Mouse (Mus musculus) left cerebral cortex, postnatal 25 days (tissue): Measurements from ENCODE around the gene Lce1b. TPM values are rescaled to one million over a fixed set of nuclear protein-coding genes. Genes with fewer than 3 reads are reported as not detected.
"Not testable (repeated sequence)": the region's sequence is repeated elsewhere in the genome, so short reads cannot be mapped to it uniquely, and the experiment has no call there.

ENCODE experiments used
- DNase-seq, 2 experiments: peaks; one replicate each; pipeline ENCODE4 v3.0.0; 2022; ENCODE audit warnings: low spot score in 2 of 2, mixed read lengths in 1 of 2
- intact Hi-C: fragments of 180-260 bp; cut with DNase I; formaldehyde crosslinking; loops from one replicate; pipeline ENCODE4 v1.15.1; 2025
- total RNA-seq, 2 experiments: library from RNA; stranded (reverse); gene quantifications; 2 replicates each; pipeline ENCODE4 v1.2.3; 2021

Gene Lce1b
- total RNA-seq: not detected

DNA sequence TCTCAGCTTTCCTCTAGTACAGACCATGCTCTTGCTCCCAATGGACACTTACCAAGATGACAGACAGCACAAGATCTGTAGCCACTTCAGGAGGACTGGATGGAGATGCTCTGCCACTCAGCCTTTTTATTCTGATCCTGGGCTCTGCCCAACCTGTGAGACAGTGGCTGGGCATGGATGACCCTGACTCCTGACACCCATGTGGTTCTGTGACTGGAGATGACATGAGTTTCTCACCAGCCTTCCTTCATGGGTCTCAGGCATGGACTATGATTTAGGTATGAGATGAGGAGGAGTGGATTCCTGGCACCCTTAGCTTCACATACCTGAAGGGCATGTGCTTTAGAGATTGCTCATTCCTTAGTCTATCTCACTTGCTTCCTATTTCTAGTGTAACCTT lies at the start of gene Lce1b:
Gene Lce1b (minus strand): TSS at position 101 of the 400 bp plus-strand sequence.
- intact Hi-C loops: no loop called here
- DNase-seq: no peak

DNA sequence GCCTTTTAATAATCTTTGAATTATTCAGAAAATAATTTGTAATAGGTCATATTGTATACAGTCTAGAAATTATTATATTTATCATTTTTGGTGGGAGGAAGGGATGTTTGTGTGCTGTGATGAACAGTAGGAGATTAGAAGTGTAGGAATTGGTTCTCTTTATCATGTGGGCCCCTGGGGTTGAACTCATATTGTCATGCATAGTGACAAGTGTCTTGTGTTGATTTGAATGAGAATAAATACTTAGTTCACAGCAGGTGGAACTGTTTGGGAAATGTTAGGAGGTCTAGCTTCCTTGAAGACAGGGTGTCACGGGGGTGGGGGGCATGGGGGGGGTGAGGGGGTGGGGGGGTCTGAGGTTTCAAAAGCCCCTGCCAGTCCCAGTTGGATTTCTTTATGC lies 37.9 kb upstream of the Lce1b start:
- no peak for DNase-seq
- intact Hi-C loops: no loop called here

- intact Hi-C loops: no loop called here
- no peak for DNase-seq
Measured at GRCm38 (mm10) chr3:92691688-92692087, 35.0 kb upstream of the Lce1b start.

DNA sequence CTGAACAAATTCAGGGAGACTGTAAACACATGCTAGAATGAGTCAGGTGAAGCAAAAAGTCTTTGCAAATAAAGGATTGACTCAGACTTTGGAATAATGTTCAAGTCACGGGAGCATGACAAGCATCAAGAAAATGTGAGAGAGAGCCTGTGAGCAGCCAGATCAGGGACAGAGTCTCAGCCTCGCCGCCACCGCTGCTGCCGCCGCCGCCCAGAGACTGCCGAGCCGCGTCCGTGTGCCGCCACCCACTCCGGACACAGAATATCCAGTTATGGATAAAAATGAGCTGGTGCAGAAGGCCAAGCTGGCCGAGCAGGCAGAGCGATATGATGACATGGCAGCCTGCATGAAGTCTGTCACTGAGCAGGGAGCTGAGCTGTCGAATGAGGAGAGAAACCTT lies 32.4 kb upstream of the Lce1b start:
- peak in 1 of 2 experiments; percentile 2 for DNase-seq
- intact Hi-C loops: not testable (repeated sequence)

DNA sequence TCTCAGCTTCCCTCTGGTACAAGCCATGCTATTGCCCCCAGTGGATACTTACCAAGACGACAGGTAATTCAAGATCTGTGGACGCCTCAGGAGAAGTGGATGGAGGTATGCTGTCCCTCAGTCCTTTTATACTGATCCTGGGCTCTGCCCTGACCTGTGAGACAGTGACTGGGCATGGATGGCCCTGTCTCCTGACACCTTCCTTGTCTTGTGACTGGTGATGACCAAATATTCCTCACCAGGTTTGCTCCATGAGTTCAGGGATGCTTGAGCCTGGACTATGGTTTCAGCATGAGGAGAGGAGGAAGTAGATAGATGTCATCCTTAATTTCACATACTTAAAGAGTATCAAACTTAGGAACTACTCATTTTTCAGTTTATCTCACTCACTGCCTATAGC lies 30.4 kb upstream of the Lce1b start, which contains the start of gene Lce1d:
Gene Lce1d (minus strand): TSS at position 101 of the 400 bp plus-strand sequence.
- no peak for DNase-seq
- intact Hi-C loops: no loop called here

DNA sequence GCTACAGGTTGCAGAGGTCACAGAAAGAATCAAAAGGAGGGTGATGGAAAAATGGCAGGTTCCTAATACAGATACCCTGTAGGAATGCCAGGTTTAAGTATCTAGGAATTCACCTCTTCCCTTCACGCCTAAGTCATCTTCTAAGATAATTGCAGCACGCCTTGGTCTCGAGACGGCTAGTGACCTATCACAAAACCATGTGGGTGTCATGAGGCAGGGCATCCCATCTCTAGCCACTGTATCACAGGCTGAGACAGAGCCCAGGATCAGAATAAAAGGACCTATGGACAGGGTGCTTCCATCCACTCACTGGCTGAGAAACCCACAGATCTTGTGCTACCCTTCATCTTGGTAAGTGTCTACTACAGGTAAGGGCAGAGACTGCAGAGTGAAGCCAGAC lies 22.2 kb upstream of the Lce1b start, which contains the start of gene Lce1c:
Gene Lce1c (plus strand): TSS at position 301 of the 400 bp plus-strand sequence.
- intact Hi-C loops: no loop called here
- DNase-seq: no peak

DNA sequence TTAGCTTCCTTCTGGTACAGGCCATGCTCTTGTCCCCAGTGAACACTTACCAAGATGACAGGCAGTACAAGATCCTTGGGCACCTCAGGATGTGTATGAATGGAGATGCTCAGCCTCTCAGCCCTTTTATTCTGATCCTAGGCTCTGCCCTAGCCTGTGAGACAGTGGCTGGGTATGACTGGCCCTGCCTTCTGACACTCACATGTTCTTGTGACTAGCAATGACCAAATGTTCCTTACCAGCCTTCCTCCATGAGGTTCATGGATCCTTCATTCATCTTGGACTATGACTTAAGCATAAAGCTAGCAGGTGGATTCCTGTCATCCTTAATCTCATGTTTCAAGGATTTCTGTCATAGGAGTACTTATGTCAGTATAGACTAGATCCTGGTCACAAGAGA lies 13.5 kb upstream of the Lce1b start, which contains the start of gene Lce1a2:
Gene Lce1a2 (minus strand): TSS at position 101 of the 400 bp plus-strand sequence.
- intact Hi-C loops: no loop called here
- no peak for DNase-seq

DNA sequence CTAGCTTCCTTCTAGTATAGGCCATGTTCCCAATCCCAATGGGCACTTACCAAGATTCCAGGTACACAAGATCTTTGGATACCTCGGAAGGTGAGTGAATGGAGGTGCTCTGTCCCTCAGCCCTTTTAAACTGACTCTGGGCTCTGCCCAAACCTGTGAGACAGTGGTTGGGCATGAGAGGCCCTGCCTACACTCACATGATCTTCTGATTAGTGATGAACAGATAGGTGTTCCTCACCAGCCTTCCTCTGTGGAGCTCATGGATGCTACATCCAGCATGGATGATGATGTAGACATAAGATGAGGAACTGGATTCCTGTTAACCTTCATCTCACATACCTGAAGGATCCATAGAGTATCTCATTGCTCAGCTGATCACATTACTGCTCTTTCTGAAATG lies 8.5 kb downstream of the Lce1b start, which contains the start of gene Lce1a1:
Gene Lce1a1 (minus strand): TSS at position 101 of the 400 bp plus-strand sequence.
- intact Hi-C loops: no loop called here
- no peak for DNase-seq

DNA sequence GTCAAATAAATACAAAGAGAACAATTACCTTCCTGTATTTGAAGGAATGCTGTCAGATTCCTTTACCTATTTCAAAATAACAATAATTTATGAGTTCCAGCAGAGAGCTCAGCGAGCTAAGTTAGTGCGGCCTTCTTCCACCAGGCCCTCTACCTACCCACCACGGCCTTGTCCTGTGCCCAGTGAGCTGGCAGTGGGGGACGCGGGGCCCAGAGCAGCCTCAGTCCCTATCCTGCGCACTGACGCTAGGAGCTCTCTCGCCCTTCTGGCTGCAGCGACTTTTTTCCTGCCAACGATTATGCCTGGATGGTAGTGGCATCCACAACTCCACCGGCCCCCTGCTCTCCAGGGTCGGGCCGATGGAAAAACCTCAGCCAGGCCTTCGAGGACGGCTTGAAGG lies 16.9 kb downstream of the Lce1b start:
- intact Hi-C loops: no loop called here

GRCm38 (mm10) chr3:92638653-92638991 lies 18.1 kb downstream of the Lce1b start:
- intact Hi-C loops: no loop called here
- DNase-seq: no peak

More for the DNA sequence above, 16.9 kb downstream of the Lce1b start:
- no peak for DNase-seq

GRCm38 (mm10) chr3:92637745-92638652 lies 18.7 kb downstream of the Lce1b start:
- no peak for DNase-seq
- intact Hi-C loops: no loop called here

- intact Hi-C loops: no loop called here
- no peak for DNase-seq
Measured at GRCm38 (mm10) chr3:92621560-92621959, 35.2 kb downstream of the Lce1b start, which contains the start of gene Lce6a. Gene Lce6a (minus strand): TSS chr3:92621660.

GRCm38 (mm10) chr3:92609804-92610203 lies 46.9 kb downstream of the Lce1b start:
- intact Hi-C loops: loop anchor here (10.0 kb wide), 1 partner anchor 215 kb away; no protein-coding TSS in a partner anchor

DNA sequence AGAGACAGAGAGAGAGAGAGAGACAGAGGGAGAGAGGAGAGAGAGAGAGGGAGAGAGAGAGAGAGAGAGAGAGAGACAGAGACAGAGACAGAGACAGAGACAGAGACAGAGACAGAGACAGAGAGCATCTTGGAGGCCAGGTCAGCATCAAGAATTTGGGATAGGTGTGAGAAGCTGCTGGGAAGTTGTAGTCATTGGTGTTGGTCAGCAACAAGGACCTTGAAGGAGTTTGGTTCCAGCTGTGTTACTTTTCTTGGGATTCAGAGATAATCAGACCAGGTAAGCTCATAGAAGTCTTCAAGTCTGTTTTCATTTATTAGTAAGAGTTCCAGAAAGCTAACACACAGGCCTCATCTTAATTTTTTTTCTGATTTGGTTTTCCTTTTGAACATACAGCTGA lies 49.3 kb downstream of the Lce1b start, which contains the start of gene 2210017I01Rik:
Gene 2210017I01Rik (minus strand): TSS at position 101 of the 400 bp plus-strand sequence.
- no peak for DNase-seq
- intact Hi-C loops: loop anchor here (10.0 kb wide), 1 partner anchor 213 kb away; no protein-coding TSS in a partner anchor

More at GRCm38 (mm10) chr3:92609804-92610203, 46.9 kb downstream of the Lce1b start:
- DNase-seq: no peak

Other genes starting within 250 kb of the Lce1b start
- gene Sprr2i, start 248.9 kb downstream of the Lce1b start, total RNA-seq: not detected
- gene Sprr2j-ps, start 238.8 kb downstream of the Lce1b start, total RNA-seq: not detected
- gene Gm9774, start 227.5 kb downstream of the Lce1b start, total RNA-seq: 1 to 10 TPM; 3.5 to 3.9 TPM
- not detected for gene Sprr2k, start 224.3 kb downstream of the Lce1b start, total RNA-seq
- gene Sprr1b, start 218.1 kb downstream of the Lce1b start, total RNA-seq: not detected
- gene Sprr3, start 198.2 kb downstream of the Lce1b start, total RNA-seq: not detected
- not detected for gene Sprr1a, start 171.0 kb downstream of the Lce1b start, total RNA-seq
- not detected for gene Sprr4, start 156.4 kb downstream of the Lce1b start, total RNA-seq
- not detected for gene 2310046K23Rik, start 122.4 kb downstream of the Lce1b start, total RNA-seq
- gene Ivl, start 83.2 kb downstream of the Lce1b start, total RNA-seq: not detected
- gene Smcp, start 67.9 kb downstream of the Lce1b start, total RNA-seq: not detected
- not detected for gene 2210017I01Rik, start 49.4 kb downstream of the Lce1b start, total RNA-seq
- not detected for gene Lce6a, start 35.3 kb downstream of the Lce1b start, total RNA-seq
- gene Lce1a1, start 8.6 kb downstream of the Lce1b start, total RNA-seq: not detected
- gene Lce1a2, start 13.4 kb upstream of the Lce1b start, total RNA-seq: not detected
- not detected for gene Lce1c, start 22.3 kb upstream of the Lce1b start, total RNA-seq
- not detected for gene Lce1d, start 30.3 kb upstream of the Lce1b start, total RNA-seq
- not detected for gene Lce1e, start 52.1 kb upstream of the Lce1b start, total RNA-seq
- not detected for gene Lce1f, start 63.4 kb upstream of the Lce1b start, total RNA-seq
- not detected for gene Gm38119, start 82.2 kb upstream of the Lce1b start, total RNA-seq
- not detected for gene Lce1g, start 95.4 kb upstream of the Lce1b start, total RNA-seq
- gene Lce1h, start 108.1 kb upstream of the Lce1b start, total RNA-seq: not detected
- not detected for gene Lce1i, start 122.0 kb upstream of the Lce1b start, total RNA-seq
- not detected for gene Lce1j, start 133.6 kb upstream of the Lce1b start, total RNA-seq
- not detected for gene Lce1k, start 151.0 kb upstream of the Lce1b start, total RNA-seq
- not detected for gene Kprp, start 170.3 kb upstream of the Lce1b start, total RNA-seq
- gene Lce1l, start 194.4 kb upstream of the Lce1b start, total RNA-seq: not detected
- not detected for gene 2310050C09Rik, start 213.3 kb upstream of the Lce1b start, total RNA-seq